In the genomic region with DNA sequence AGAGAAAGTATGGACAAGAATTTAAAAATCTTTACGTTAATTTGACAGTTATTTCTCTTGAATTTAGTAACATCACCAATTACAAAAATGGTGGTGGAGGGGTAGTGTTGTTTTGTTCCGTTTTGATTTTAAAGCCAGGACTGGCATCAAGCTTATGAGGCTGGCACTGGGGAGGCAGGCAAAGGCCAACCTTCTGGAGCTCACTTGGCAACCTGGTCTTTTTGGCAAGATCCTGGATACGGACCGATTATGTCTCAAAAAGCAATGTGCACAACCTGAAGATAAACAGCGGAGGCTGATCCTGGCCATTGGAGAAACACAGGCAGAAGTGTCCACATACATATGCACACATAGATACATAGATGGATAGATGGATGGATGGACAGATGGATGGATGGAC, we compare ENCODE assay signal across 11 mouse cellular contexts. TPM values are rescaled to one million over a fixed set of nuclear protein-coding genes. Genes with fewer than 3 reads are reported as not detected.
DNase-seq lines count a peak whose midpoint lies in the region; ATAC-seq and TF ChIP-seq lines count a peak whose summit lies in the region.
"Had no signal": no experiment of that assay in that cellular context is flagged by ENCODE, and none has a peak within 500 bp of the region (broad histone marks: within the 10 kb centered on the region; RNA-seq: fewer than 3 reads in every experiment).

No protein-coding gene starts in this region.

- DNase-seq in gastrocnemius, adult 18-20 months (ENCODE audit: low spot score), result peak; percentile 56
- no peak for DNase-seq in gastrocnemius, postnatal 4 days (ENCODE audit: low spot score in 2 of 2)
- DNase-seq in layer of hippocampus, adult 2 months (ENCODE audit: low spot score in 2 of 2), result peak in 1 of 2 experiments; percentile 13
- DNase-seq in layer of hippocampus, postnatal 25 days (ENCODE audit: extremely low spot score in 1 of 2, low spot score in 1 of 2), result no peak
- peak; percentile 34 for DNase-seq in gastrocnemius, postnatal 25 days
- no peak for DNase-seq in left cerebral cortex, postnatal 14 days (ENCODE audit: low spot score in 2 of 2)
- no peak for DNase-seq in lung, postnatal 0 days (ENCODE audit: low spot score)
- DNase-seq: lung, adult 18-20 months had no signal

- no peaks in the 10 kb centered on the region for H3K27me3 ChIP-seq in lung, postnatal 0 days (replicated peaks; ENCODE audit: insufficient read depth, low read length)
- H3K27me3 ChIP-seq: hindbrain, embryonic 12.5 days; midbrain, embryonic 12.5 days had no signal

- WGBS in lung, postnatal 0 days, result 92% methylated on average over 5 of the region's 5 CpGs

- H3K27ac ChIP-seq in layer of hippocampus, adult 2 months, result no peak overlapping the region; the same call in 1 of the 2 replicates
- no peak overlapping the region for H3K27ac ChIP-seq in lung, postnatal 0 days (ENCODE audit: low read length)
- H3K27ac ChIP-seq: hindbrain, embryonic 12.5 days; midbrain, embryonic 12.5 days had no signal

- H3K9me3 ChIP-seq in lung, postnatal 0 days (ENCODE audit: low read length), result no peaks in the 10 kb centered on the region
- H3K9me3 ChIP-seq: hindbrain, embryonic 12.5 days; midbrain, embryonic 12.5 days had no signal

- no peak for TF ChIP-seq CTCF in layer of hippocampus, adult 2 months (conservative IDR thresholded peaks at IDR 0.05)
- TF ChIP-seq CTCF in lung, postnatal 0 days (IDR thresholded peaks at IDR 0.05), result no peak

- intact Hi-C loops in left cerebral cortex, postnatal 14 days (cut with DNase I), result no loop called here

- no peak overlapping the region for H3K9ac ChIP-seq in lung, postnatal 0 days (replicated peaks; ENCODE audit: low read depth)
- H3K9ac ChIP-seq: hindbrain, embryonic 12.5 days; midbrain, embryonic 12.5 days had no signal

- peaks cover 27% of the 10 kb centered on the region; the same call in 1 of the 2 replicates for H3K36me3 ChIP-seq in lung, postnatal 0 days (ENCODE audit: insufficient read depth, low read length)

- H3K4me2 ChIP-seq in lung, postnatal 0 days (replicated peaks; ENCODE audit: low read depth, low read length), result no peak overlapping the region
- H3K4me2 ChIP-seq: hindbrain, embryonic 12.5 days; midbrain, embryonic 12.5 days had no signal

- ATAC-seq in cerebellum, adult (ENCODE audit: insufficient number of reproducible peaks, low FRiP score, low TSS enrichment), result peak; percentile 26
- ATAC-seq in lung, postnatal 0 days, result no peak

- peaks cover 4% of the 10 kb centered on the region; the same call in 1 of the 2 replicates for H3K4me1 ChIP-seq in lung, postnatal 0 days (ENCODE audit: insufficient read depth, low read depth, low read length)

- peak overlapping the region; percentile 77 for H3K4me3 ChIP-seq in layer of hippocampus, adult 2 months
- no peak overlapping the region for H3K4me3 ChIP-seq in lung, postnatal 0 days (ENCODE audit: low read depth, low read length)
- H3K4me3 ChIP-seq: hindbrain, embryonic 12.5 days; midbrain, embryonic 12.5 days had no signal

- no peak for TF ChIP-seq EP300 in lung, postnatal 0 days (IDR thresholded peaks at IDR 0.05)

RNA-seq across cellular contexts. Expression of a gene that starts 2.0 kb away (rescaled TPM):
- 10 to 100 TPM; 25.5 to 30.0 TPM for total RNA-seq in gastrocnemius, adult 18-20 months (2021)
- total RNA-seq in gastrocnemius, postnatal 4 days (2021), result 10 to 100 TPM; 42.0 to 46.9 TPM
- 10 to 100 TPM; 26.1 to 33.3 TPM for total RNA-seq in layer of hippocampus, adult 2 months (2021)
- total RNA-seq in layer of hippocampus, postnatal 25 days (2021), result 10 to 100 TPM; 24.1 to 25.9 TPM
- total RNA-seq in gastrocnemius, postnatal 25 days (2021), result 10 to 100 TPM; 20.3 to 22.4 TPM
- total RNA-seq in left cerebral cortex, postnatal 14 days (2021), result 10 to 100 TPM; 21.5 to 22.8 TPM
- polyA plus RNA-seq in lung, postnatal 0 days (2015; fragmentation: Nextera tagmentation; extraction: Ambion mirVana), result 13.9 and 17.3 TPM in 2 replicates

RNA-seq across cellular contexts. Expression of a gene that starts 2.7 kb away (rescaled TPM):
- 1,000 to 10,000 TPM; 1,092 to 1,176 TPM for total RNA-seq in gastrocnemius, adult 18-20 months (2021)
- total RNA-seq in gastrocnemius, postnatal 4 days (2021), result 100 to 1,000 TPM; 769 to 817 TPM
- 100 to 1,000 TPM; 360 to 363 TPM for total RNA-seq in layer of hippocampus, adult 2 months (2021)
- 100 to 1,000 TPM; 355 to 408 TPM for total RNA-seq in layer of hippocampus, postnatal 25 days (2021)
- 1,000 to 10,000 TPM; 1,096 to 1,119 TPM for total RNA-seq in gastrocnemius, postnatal 25 days (2021)
- 100 to 1,000 TPM; 351 to 367 TPM for total RNA-seq in left cerebral cortex, postnatal 14 days (2021)
- 663 and 711 TPM in 2 replicates for polyA plus RNA-seq in lung, postnatal 0 days (2015; fragmentation: Nextera tagmentation; extraction: Ambion mirVana)

RNA-seq across cellular contexts. Expression of a gene that starts 58.8 kb away (rescaled TPM):
- total RNA-seq in gastrocnemius, adult 18-20 months (2021), result 10 to 100 TPM; 12.2 to 19.0 TPM
- 10 to 100 TPM; 31.7 TPM for total RNA-seq in gastrocnemius, postnatal 4 days (2021)
- 10 to 100 TPM; 18.9 to 22.6 TPM for total RNA-seq in layer of hippocampus, adult 2 months (2021)
- total RNA-seq in layer of hippocampus, postnatal 25 days (2021), result 10 to 100 TPM; 22.4 TPM
- 10 to 100 TPM; 13.5 to 18.1 TPM for total RNA-seq in gastrocnemius, postnatal 25 days (2021)
- 10 to 100 TPM; 25.1 to 26.2 TPM for total RNA-seq in left cerebral cortex, postnatal 14 days (2021)
- 33.2 and 38.2 TPM in 2 replicates for polyA plus RNA-seq in lung, postnatal 0 days (2015; fragmentation: Nextera tagmentation; extraction: Ambion mirVana)

Comparison
In these comparisons a context has a peak if more than half of its experiments do, and no peak if none do; other contexts are left out.
1. DNase-seq: peak in gastrocnemius, adult 18-20 months (single experiment) and gastrocnemius, postnatal 25 days (single experiment); none in gastrocnemius, postnatal 4 days (0 of 2), layer of hippocampus, postnatal 25 days (0 of 2), left cerebral cortex, postnatal 14 days (0 of 2) and lung, postnatal 0 days (single experiment).